Mouse (Mus musculus) liver, embryonic 15.5 days (tissue): ENCODE results near the gene Mmp11. TPM values are rescaled to one million over a fixed set of nuclear protein-coding genes. Genes with fewer than 3 reads are reported as not detected.
A peak's percentile ranks its signal among the peaks of the same experiment; 100 is the strongest.
"Not testable (repeated sequence)": the region's sequence is repeated elsewhere in the genome, so short reads cannot be mapped to it uniquely, and the experiment has no call there.

Experiments
- ATAC-seq: fragments of 200-750 bp; cut with Nextera tagmentation; 2 replicates; pipeline ENCODE4 v1.8.0; 2017; ENCODE audit warnings: moderate number of reproducible peaks, mild to moderate bottlenecking, moderate library complexity; ENCODE audit not compliant: insufficient read depth
- H3K27ac ChIP-seq: fragments of 300-500 bp; sonication (generic); replicated peaks from 2 replicates; pipeline ENCODE4 v1.5.1; 2015; ENCODE audit warnings: mild to moderate bottlenecking, inconsistent platforms
- H3K27me3 ChIP-seq: fragments of 300-500 bp; sonication (generic); 2 replicates; pipeline ENCODE4 v1.6.1; 2015; ENCODE audit warnings: mild to moderate bottlenecking, inconsistent platforms
- H3K36me3 ChIP-seq: fragments of 300-500 bp; sonication (generic); replicated peaks from 2 replicates; pipeline ENCODE4 v1.6.1; 2015; ENCODE audit warnings: moderate library complexity, mild to moderate bottlenecking, inconsistent platforms
- H3K4me1 ChIP-seq: fragments of 300-500 bp; sonication (generic); replicated peaks from 2 replicates; pipeline ENCODE4 v1.6.1; 2015; ENCODE audit warnings: inconsistent platforms
- H3K4me2 ChIP-seq: fragments of 300-500 bp; sonication (generic); 2 replicates; pipeline ENCODE4 v1.6.1; 2015; ENCODE audit warnings: moderate library complexity, mild to moderate bottlenecking, inconsistent platforms
- H3K4me3 ChIP-seq: fragments of 300-500 bp; sonication (generic); replicated peaks from 2 replicates; pipeline ENCODE4 v1.5.1; 2015; ENCODE audit warnings: mild to moderate bottlenecking, inconsistent platforms
- H3K9ac ChIP-seq: fragments of 300-500 bp; sonication (generic); 2 replicates; pipeline ENCODE4 v1.6.1; 2015; ENCODE audit warnings: moderate library complexity, mild to moderate bottlenecking, inconsistent platforms
- H3K9me3 ChIP-seq: fragments of 300-500 bp; sonication (generic); replicated peaks from 2 replicates; pipeline ENCODE4 v1.6.1; 2016; ENCODE audit warnings: inconsistent platforms
- WGBS: fragments of 180-500 bp; shearing (Covaris S2); methylation state at CpG from one replicate; pipeline ENCODE4 v1.1.7; 2015; ENCODE audit warnings: mixed read lengths; ENCODE audit not compliant: insufficient replicate concordance; 5-methylcytosine and 5-hydroxymethylcytosine counted together
- polyA plus RNA-seq: library from polyadenylated mRNA; unstranded; fragments of >200 nt; fragmentation: Nextera tagmentation; extraction: Ambion mirVana; gene quantifications from 2 replicates; pipeline ENCODE4 v1.2.1, GENCODE M21; 2015

Gene Mmp11
- polyA plus RNA-seq, 1 experiment from 2014 or later: 2.4 TPM

GRCm38 (mm10) chr10:75894601-75895000 is 41.7 kb downstream of the Mmp11 start:
- Histone ChIP-seq H3K4me1 (peaks cover 15% of the 10 kb centered on the region), H3K36me3 (peaks cover 42% of the 10 kb centered on the region), H3K4me2 (no peak overlapping the region), H3K9ac (no peak overlapping the region), H3K27ac (no peak overlapping the region), H3K4me3 (no peak overlapping the region), H3K9me3 (no peaks in the 10 kb centered on the region), H3K27me3 (no peaks in the 10 kb centered on the region)
- WGBS: 70% methylated on average over 6 of the region's 6 CpGs
- no peak for ATAC-seq

GRCm38 (mm10) chr10:75893089-75893750 is 43.1 kb downstream of the Mmp11 start, which contains the start of gene Derl3:
Gene Derl3, plus strand, starts transcription at chr10:75893413.
- Histone ChIP-seq H3K27me3 (peaks cover 4% of the 10 kb centered on the region; the same call in 1 of the 2 replicates), H3K9ac (peak within 1 kb of the TSS; percentile 33; the same call in 1 of the 2 replicates), H3K9me3 (no peaks in the 10 kb centered on the region), H3K36me3 (peaks cover 28% of the 10 kb centered on the region), H3K27ac (no peak within 1 kb of the TSS), H3K4me2 (peak within 1 kb of the TSS; percentile 89), H3K4me1 (peaks cover 15% of the 10 kb centered on the region), H3K4me3 (peak within 1 kb of the TSS; percentile 50)
- 2% methylated on average over 50 of the region's 51 CpGs for WGBS
- ATAC-seq: peak; percentile 98

- H3K9me3 ChIP-seq: no peaks in the 10 kb centered on the region
- H3K4me3 ChIP-seq: no peak overlapping the region
- no peak overlapping the region for H3K4me2 ChIP-seq
- H3K27ac ChIP-seq: no peak overlapping the region
- WGBS: 45% methylated on average over 8 of the region's 8 CpGs
- H3K36me3 ChIP-seq: no peaks in the 10 kb centered on the region
- H3K9ac ChIP-seq: no peak overlapping the region
- H3K27me3 ChIP-seq: peaks cover 4% of the 10 kb centered on the region; the same call in 1 of the 2 replicates
- H3K4me1 ChIP-seq: peaks cover 15% of the 10 kb centered on the region
- ATAC-seq: no peak
Observed at GRCm38 (mm10) chr10:75889406-75890153, 46.7 kb downstream of the Mmp11 start.

GRCm38 (mm10) chr10:75887504-75887903 is 48.8 kb downstream of the Mmp11 start:
- not testable (repeated sequence) for ATAC-seq, H3K4me2 ChIP-seq, H3K9ac ChIP-seq, H3K9me3 ChIP-seq, H3K36me3 ChIP-seq, H3K4me1 ChIP-seq, H3K4me3 ChIP-seq, H3K27ac ChIP-seq
- peaks cover 18% of the 10 kb centered on the region for H3K27me3 ChIP-seq
- 58% methylated on average over 5 of the region's 5 CpGs for WGBS

- H3K4me3 ChIP-seq: no peak overlapping the region
- no peak for ATAC-seq
- no peak overlapping the region for H3K9ac ChIP-seq
- H3K4me2 ChIP-seq: no peak overlapping the region
- peaks cover 27% of the 10 kb centered on the region for H3K27me3 ChIP-seq
- H3K9me3 ChIP-seq: no peaks in the 10 kb centered on the region
- H3K4me1 ChIP-seq: no peaks in the 10 kb centered on the region
- H3K36me3 ChIP-seq: no peaks in the 10 kb centered on the region
- WGBS: 72% methylated on average over 8 of the region's 8 CpGs
- no peak overlapping the region for H3K27ac ChIP-seq
Observed at GRCm38 (mm10) chr10:75884742-75885141, 51.6 kb downstream of the Mmp11 start.

- Histone ChIP-seq H3K4me2 (peak overlapping the region; percentile 35), H3K9ac (no peak overlapping the region), H3K9me3 (no peaks in the 10 kb centered on the region), H3K27me3 (peaks cover 23% of the 10 kb centered on the region), H3K4me1 (no peaks in the 10 kb centered on the region), H3K36me3 (no peaks in the 10 kb centered on the region), H3K27ac (peak overlapping the region; percentile 72; the same call in 1 of the 2 replicates), H3K4me3 (no peak overlapping the region)
- WGBS: under 1% methylated on average over 10 of the region's 10 CpGs
- ATAC-seq: peak; percentile 56
Observed at GRCm38 (mm10) chr10:75883232-75883552, 53.1 kb downstream of the Mmp11 start.

GRCm38 (mm10) chr10:75882433-75883231 is 53.7 kb downstream of the Mmp11 start:
- WGBS: 14% methylated on average over 15 of the region's 15 CpGs
- Histone ChIP-seq H3K9ac (no peak overlapping the region), H3K36me3 (no peaks in the 10 kb centered on the region), H3K27me3 (peaks cover 23% of the 10 kb centered on the region), H3K9me3 (no peaks in the 10 kb centered on the region), H3K4me1 (no peaks in the 10 kb centered on the region), H3K27ac (peak overlapping the region; percentile 72; the same call in 1 of the 2 replicates), H3K4me2 (peak overlapping the region; percentile 35), H3K4me3 (no peak overlapping the region)
- peak; percentile 71 for ATAC-seq

GRCm38 (mm10) chr10:75881578-75882432 is 54.5 kb downstream of the Mmp11 start:
- ATAC-seq: peak; percentile 72
- no peak overlapping the region for H3K9ac ChIP-seq
- 31% methylated on average over 20 of the region's 20 CpGs for WGBS
- H3K4me2 ChIP-seq: no peak overlapping the region
- H3K27me3 ChIP-seq: peaks cover 23% of the 10 kb centered on the region
- H3K27ac ChIP-seq: peak overlapping the region; percentile 72
- H3K4me3 ChIP-seq: no peak overlapping the region
- no peaks in the 10 kb centered on the region for H3K36me3 ChIP-seq
- H3K9me3 ChIP-seq: no peaks in the 10 kb centered on the region
- H3K4me1 ChIP-seq: no peaks in the 10 kb centered on the region

GRCm38 (mm10) chr10:75880771-75881577 is 55.3 kb downstream of the Mmp11 start:
- H3K9ac ChIP-seq: no peak overlapping the region

GRCm38 (mm10) chr10:75880351-75880750 is 55.9 kb downstream of the Mmp11 start:
- no peak for ATAC-seq
- Histone ChIP-seq H3K4me3 (no peak overlapping the region), H3K4me2 (no peak overlapping the region), H3K9me3 (no peaks in the 10 kb centered on the region), H3K27ac (no peak overlapping the region), H3K27me3 (peaks cover 23% of the 10 kb centered on the region), H3K9ac (no peak overlapping the region), H3K36me3 (no peaks in the 10 kb centered on the region), H3K4me1 (no peaks in the 10 kb centered on the region)
- 75% methylated on average over 10 of the region's 10 CpGs for WGBS

More at GRCm38 (mm10) chr10:75880771-75881577, 55.3 kb downstream of the Mmp11 start:
- H3K9me3 ChIP-seq: no peaks in the 10 kb centered on the region
- no peak overlapping the region for H3K4me3 ChIP-seq
- 48% methylated on average over 6 of the region's 6 CpGs for WGBS
- H3K36me3 ChIP-seq: no peaks in the 10 kb centered on the region
- peaks cover 23% of the 10 kb centered on the region for H3K27me3 ChIP-seq
- no peaks in the 10 kb centered on the region for H3K4me1 ChIP-seq
- ATAC-seq: no peak
- H3K4me2 ChIP-seq: no peak overlapping the region
- H3K27ac ChIP-seq: no peak overlapping the region; the same call in 1 of the 2 replicates
